Mouse (Mus musculus): ENCODE measurements at regions not wholly inside any gene's neighbourhood (a gene's known extent, or its start where the extent isn't known, plus 50 kb on each side); places are given as distances from the start of the nearest gene placed in this dataset.

DNA sequence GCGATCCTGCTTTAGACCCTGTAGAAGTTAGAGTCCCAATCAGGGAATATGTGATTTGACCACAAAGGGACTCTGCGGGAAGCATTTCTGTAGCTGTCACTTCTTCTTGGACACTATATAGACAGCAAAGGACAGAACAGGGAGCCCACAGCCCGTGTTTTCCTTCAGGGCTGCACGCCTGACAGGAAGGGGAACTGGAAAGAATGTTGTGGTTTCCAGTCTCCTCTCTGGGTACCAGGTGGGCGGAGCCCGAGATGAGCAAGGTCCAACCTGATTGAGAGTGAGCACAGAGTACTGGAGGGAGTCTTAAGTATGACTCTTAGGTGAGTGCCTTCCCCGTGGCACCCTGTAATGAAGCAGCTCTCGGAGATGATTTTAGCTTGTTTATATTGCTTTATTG is 346.8 kb upstream of the Gm10131 start:
- TF ChIP-seq POLR2A (IDR thresholded peaks at IDR 0.05; ENCODE audit: insufficient read length, low read depth) (no peak), REST (IDR thresholded peaks at IDR 0.05; ENCODE audit: insufficient read depth, insufficient read length) (no peak), E2F4 (IDR thresholded peaks at IDR 0.05; ENCODE audit: insufficient read depth) (no peak), USF1 (IDR thresholded peaks at IDR 0.05; ENCODE audit: low read depth) (no peak), TCF12 (IDR thresholded peaks at IDR 0.05; ENCODE audit: insufficient read depth, poor library complexity, severe bottlenecking) (no peak), SRF (IDR thresholded peaks at IDR 0.05; ENCODE audit: control insufficient read depth, insufficient read length, low read depth) (no peak), MAX (IDR thresholded peaks at IDR 0.05; ENCODE audit: low read depth) (no peak), POLR2AphosphoS2 (IDR thresholded peaks at IDR 0.05; ENCODE audit: insufficient read length, low read depth) (no peak), MYOD1 (IDR thresholded peaks at IDR 0.05; ENCODE audit: control insufficient read depth in 1 of 3, insufficient read length in 2 of 3, low read depth in 2 of 3) (no peak), CEBPB (IDR thresholded peaks at IDR 0.05; ENCODE audit: insufficient read depth, poor library complexity, severe bottlenecking) (no peak), MYOG (IDR thresholded peaks at IDR 0.05; ENCODE audit: control insufficient read depth in 1 of 3, insufficient read depth in 1 of 3, insufficient read length in 2 of 3, low read depth in 2 of 3) (no peak)
